Mouse (Mus musculus): ENCODE results near the gene Lsamp. TPM values are rescaled to one million over a fixed set of nuclear protein-coding genes. Genes with fewer than 3 reads are reported as not detected.
A peak's percentile ranks its signal among the peaks of the same experiment; 100 is the strongest.

Gene Lsamp
- polyA plus RNA-seq, 1 experiment from 2014 or later = 27.9 TPM

GRCm38 (mm10) chr16:41692435-41692834 lies 1708.3 kb downstream of the Lsamp start:
- H3K27me3 ChIP-seq = no peaks in the 10 kb centered on the region
- no peak overlapping the region for H3K27ac ChIP-seq
- H3K9ac ChIP-seq = no peak overlapping the region
- H3K4me2 ChIP-seq = no peak overlapping the region
- no peaks in the 10 kb centered on the region for H3K9me3 ChIP-seq (replicated peaks)
- no peak for ATAC-seq
- no peaks in the 10 kb centered on the region for H3K36me3 ChIP-seq (ENCODE audit: poor library complexity, severe bottlenecking)
- no peaks in the 10 kb centered on the region for H3K4me1 ChIP-seq
- no peak overlapping the region for H3K4me3 ChIP-seq

- H3K9ac ChIP-seq = no peak overlapping the region
- no peak overlapping the region for H3K4me3 ChIP-seq
- H3K27me3 ChIP-seq = no peaks in the 10 kb centered on the region
- H3K9me3 ChIP-seq (replicated peaks) = no peaks in the 10 kb centered on the region
- ATAC-seq = no peak
- no peak overlapping the region for H3K4me2 ChIP-seq
- H3K36me3 ChIP-seq (ENCODE audit: poor library complexity, severe bottlenecking) = no peaks in the 10 kb centered on the region
- no peaks in the 10 kb centered on the region for H3K4me1 ChIP-seq
- H3K27ac ChIP-seq = no peak overlapping the region
- WGBS = 70% methylated on average over 5 of the region's 5 CpGs
These were observed 1717.7 kb downstream of the Lsamp start for GRCm38 (mm10) chr16:41701790-41702428.

GRCm38 (mm10) chr16:41728900-41729585 lies 1744.9 kb downstream of the Lsamp start:
- H3K27ac ChIP-seq = peak overlapping the region; percentile 65
- peak; percentile 95 for ATAC-seq

GRCm38 (mm10) chr16:41729911-41730310 lies 1745.8 kb downstream of the Lsamp start:
- ATAC-seq = no peak
- no peaks in the 10 kb centered on the region for H3K9me3 ChIP-seq (replicated peaks)
- no peaks in the 10 kb centered on the region for H3K27me3 ChIP-seq
- H3K27ac ChIP-seq = peak overlapping the region; percentile 25; the same call in 1 of the 2 replicates
- H3K36me3 ChIP-seq (ENCODE audit: poor library complexity, severe bottlenecking) = no peaks in the 10 kb centered on the region
- H3K4me1 ChIP-seq = peaks cover 8% of the 10 kb centered on the region; the same call in 1 of the 2 replicates
- no peak overlapping the region for H3K4me2 ChIP-seq
- no peak overlapping the region for H3K9ac ChIP-seq
- H3K4me3 ChIP-seq = no peak overlapping the region
- WGBS = 91% methylated on average over 1 of the region's 1 CpGs

More at GRCm38 (mm10) chr16:41728900-41729585, 1744.9 kb downstream of the Lsamp start:
- WGBS = 80% methylated on average over 9 of the region's 9 CpGs
- Histone ChIP-seq H3K9me3 (replicated peaks) (no peaks in the 10 kb centered on the region), H3K4me1 (peaks cover 8% of the 10 kb centered on the region; the same call in 1 of the 2 replicates), H3K4me2 (no peak overlapping the region), H3K27me3 (no peaks in the 10 kb centered on the region), H3K9ac (no peak overlapping the region), H3K4me3 (no peak overlapping the region), H3K36me3 (ENCODE audit: poor library complexity, severe bottlenecking) (no peaks in the 10 kb centered on the region)

GRCm38 (mm10) chr16:41745037-41745436 lies 1760.9 kb downstream of the Lsamp start:
- peaks cover 29% of the 10 kb centered on the region for H3K4me1 ChIP-seq
- H3K27me3 ChIP-seq = no peaks in the 10 kb centered on the region
- 60% methylated on average over 4 of the region's 4 CpGs for WGBS
- no peak overlapping the region for H3K9ac ChIP-seq
- ATAC-seq = peak; percentile 85
- H3K4me2 ChIP-seq = no peak overlapping the region
- H3K36me3 ChIP-seq (ENCODE audit: poor library complexity, severe bottlenecking) = no peaks in the 10 kb centered on the region
- no peak overlapping the region for H3K4me3 ChIP-seq
- no peak overlapping the region for H3K27ac ChIP-seq
- H3K9me3 ChIP-seq (replicated peaks) = no peaks in the 10 kb centered on the region

- peak; percentile 43; the same call in 1 of the 2 replicates for ATAC-seq
These were observed 1762.2 kb downstream of the Lsamp start for GRCm38 (mm10) chr16:41746235-41746911.

GRCm38 (mm10) chr16:41747874-41748273 lies 1763.7 kb downstream of the Lsamp start:
- no peak for ATAC-seq
- Histone ChIP-seq H3K4me3 (no peak overlapping the region), H3K9me3 (replicated peaks) (no peaks in the 10 kb centered on the region), H3K36me3 (ENCODE audit: poor library complexity, severe bottlenecking) (no peaks in the 10 kb centered on the region), H3K4me1 (peaks cover 29% of the 10 kb centered on the region), H3K27me3 (no peaks in the 10 kb centered on the region), H3K4me2 (no peak overlapping the region), H3K9ac (no peak overlapping the region), H3K27ac (no peak overlapping the region)
- WGBS = 51% methylated on average over 2 of the region's 2 CpGs

More at GRCm38 (mm10) chr16:41746235-41746911, 1762.2 kb downstream of the Lsamp start:
- no peak overlapping the region for H3K4me2 ChIP-seq
- H3K27me3 ChIP-seq = no peaks in the 10 kb centered on the region
- H3K9ac ChIP-seq = no peak overlapping the region
- 81% methylated on average over 11 of the region's 11 CpGs for WGBS
- no peaks in the 10 kb centered on the region for H3K9me3 ChIP-seq (replicated peaks)
- no peak overlapping the region for H3K4me3 ChIP-seq
- no peaks in the 10 kb centered on the region for H3K36me3 ChIP-seq (ENCODE audit: poor library complexity, severe bottlenecking)
- H3K4me1 ChIP-seq = peaks cover 29% of the 10 kb centered on the region
- H3K27ac ChIP-seq = no peak overlapping the region

GRCm38 (mm10) chr16:41748759-41749158 lies 1764.6 kb downstream of the Lsamp start:
- no peak for ATAC-seq
- H3K9me3 ChIP-seq (replicated peaks) = no peaks in the 10 kb centered on the region
- H3K27me3 ChIP-seq = no peaks in the 10 kb centered on the region
- no peak overlapping the region for H3K4me2 ChIP-seq
- H3K36me3 ChIP-seq (ENCODE audit: poor library complexity, severe bottlenecking) = no peaks in the 10 kb centered on the region
- H3K4me3 ChIP-seq = no peak overlapping the region
- H3K4me1 ChIP-seq = peaks cover 29% of the 10 kb centered on the region
- H3K27ac ChIP-seq = no peak overlapping the region
- WGBS = 82% methylated on average over 2 of the region's 2 CpGs
- no peak overlapping the region for H3K9ac ChIP-seq

GRCm38 (mm10) chr16:41764285-41764684 lies 1780.1 kb downstream of the Lsamp start:
- WGBS = 88% methylated on average over 6 of the region's 6 CpGs
- Histone ChIP-seq H3K27ac (no peak overlapping the region), H3K9me3 (replicated peaks) (no peaks in the 10 kb centered on the region), H3K27me3 (no peaks in the 10 kb centered on the region), H3K4me1 (no peaks in the 10 kb centered on the region), H3K4me3 (no peak overlapping the region), H3K4me2 (no peak overlapping the region), H3K36me3 (ENCODE audit: poor library complexity, severe bottlenecking) (no peaks in the 10 kb centered on the region), H3K9ac (no peak overlapping the region)
- no peak for ATAC-seq

GRCm38 (mm10) chr16:41771427-41772125 lies 1787.4 kb downstream of the Lsamp start:
- no peaks in the 10 kb centered on the region for H3K27me3 ChIP-seq
- peaks cover 22% of the 10 kb centered on the region for H3K4me1 ChIP-seq
- no peak overlapping the region for H3K9ac ChIP-seq
- ATAC-seq = peak; percentile 94
- H3K4me3 ChIP-seq = no peak overlapping the region
- 52% methylated on average over 4 of the region's 4 CpGs for WGBS
- no peaks in the 10 kb centered on the region for H3K36me3 ChIP-seq (ENCODE audit: poor library complexity, severe bottlenecking)
- H3K27ac ChIP-seq = peak overlapping the region; percentile 49
- H3K4me2 ChIP-seq = no peak overlapping the region
- H3K9me3 ChIP-seq (replicated peaks) = no peaks in the 10 kb centered on the region

GRCm38 (mm10) chr16:41777586-41777985 lies 1793.4 kb downstream of the Lsamp start:
- H3K4me2 ChIP-seq = no peak overlapping the region
- no peaks in the 10 kb centered on the region for H3K36me3 ChIP-seq (ENCODE audit: poor library complexity, severe bottlenecking)
- no peaks in the 10 kb centered on the region for H3K27me3 ChIP-seq
- H3K4me1 ChIP-seq = peaks cover 2% of the 10 kb centered on the region
- no peaks in the 10 kb centered on the region for H3K9me3 ChIP-seq (replicated peaks)
- no peak overlapping the region for H3K27ac ChIP-seq
- ATAC-seq = no peak
- no peak overlapping the region for H3K9ac ChIP-seq
- WGBS = 87% methylated on average over 1 of the region's 1 CpGs
- H3K4me3 ChIP-seq = no peak overlapping the region

GRCm38 (mm10) chr16:41785600-41785999 lies 1801.4 kb downstream of the Lsamp start:
- no peak for ATAC-seq
- 67% methylated on average over 2 of the region's 2 CpGs for WGBS

More at GRCm38 (mm10) chr16:41785600-41785999, 1801.4 kb downstream of the Lsamp start:
- Histone ChIP-seq H3K9ac (no peak overlapping the region), H3K4me3 (no peak overlapping the region), H3K27ac (no peak overlapping the region), H3K27me3 (no peaks in the 10 kb centered on the region), H3K4me2 (no peak overlapping the region), H3K36me3 (ENCODE audit: poor library complexity, severe bottlenecking) (no peaks in the 10 kb centered on the region), H3K4me1 (peaks cover 31% of the 10 kb centered on the region), H3K9me3 (replicated peaks) (no peaks in the 10 kb centered on the region)
